Mouse (Mus musculus) limb, embryonic 12.5 days (tissue): ENCODE measurements around the gene Rab3c. TPM values are rescaled to one million over a fixed set of nuclear protein-coding genes. Genes with fewer than 3 reads are reported as not detected.
A peak's percentile ranks its signal among the peaks of the same experiment; 100 is the strongest.

ENCODE experiments used
- ATAC-seq: fragments of 200-750 bp; cut with Nextera tagmentation; 2 replicates; pipeline ENCODE4 v1.8.0; 2017; ENCODE audit warnings: low read depth, moderate TSS enrichment; ENCODE audit not compliant: insufficient number of reproducible peaks, insufficient read depth, low FRiP score, low TSS enrichment
- H3K27ac ChIP-seq: fragments of 300-500 bp; sonication (generic); 2 replicates; pipeline ENCODE4 v1.5.1; 2016; ENCODE audit warnings: mild to moderate bottlenecking, moderate library complexity
- H3K27me3 ChIP-seq: fragments of 300-500 bp; sonication (generic); 2 replicates; pipeline ENCODE4 v1.6.1; 2016; ENCODE audit warnings: mild to moderate bottlenecking, moderate library complexity
- H3K36me3 ChIP-seq: fragments of 300-500 bp; sonication (generic); 2 replicates; pipeline ENCODE4 v1.6.1; 2016; ENCODE audit warnings: mild to moderate bottlenecking, moderate library complexity
- H3K4me1 ChIP-seq: fragments of 300-500 bp; sonication (generic); replicated peaks from 2 replicates; pipeline ENCODE4 v1.6.1; 2016
- H3K4me2 ChIP-seq: fragments of 300-500 bp; sonication (generic); 2 replicates; pipeline ENCODE4 v1.6.1; 2016; ENCODE audit warnings: mild to moderate bottlenecking, moderate library complexity
- H3K4me3 ChIP-seq: fragments of 300-500 bp; sonication (generic); replicated peaks from 2 replicates; pipeline ENCODE4 v1.5.1; 2016; ENCODE audit warnings: mild to moderate bottlenecking
- H3K9ac ChIP-seq: fragments of 300-500 bp; sonication (generic); replicated peaks from 2 replicates; pipeline ENCODE4 v1.6.1; 2016; ENCODE audit warnings: mild to moderate bottlenecking, moderate library complexity
- H3K9me3 ChIP-seq: fragments of 300-500 bp; sonication (generic); 2 replicates; pipeline ENCODE4 v1.6.1; 2016; ENCODE audit warnings: mild to moderate bottlenecking, moderate library complexity
- WGBS: fragments of 180-500 bp; shearing (Covaris S2); methylation state at CpG from one replicate; pipeline ENCODE4 v1.1.7; 2016; 5-methylcytosine and 5-hydroxymethylcytosine counted together
- polyA plus RNA-seq: library from polyadenylated mRNA; unstranded; fragments of >200 nt; fragmentation: Nextera tagmentation; extraction: Ambion mirVana; gene quantifications from 2 replicates; pipeline ENCODE4 v1.2.1, GENCODE M21; 2016

Gene Rab3c
- polyA plus RNA-seq, 1 experiment from 2014 or later = 1.5 TPM

DNA sequence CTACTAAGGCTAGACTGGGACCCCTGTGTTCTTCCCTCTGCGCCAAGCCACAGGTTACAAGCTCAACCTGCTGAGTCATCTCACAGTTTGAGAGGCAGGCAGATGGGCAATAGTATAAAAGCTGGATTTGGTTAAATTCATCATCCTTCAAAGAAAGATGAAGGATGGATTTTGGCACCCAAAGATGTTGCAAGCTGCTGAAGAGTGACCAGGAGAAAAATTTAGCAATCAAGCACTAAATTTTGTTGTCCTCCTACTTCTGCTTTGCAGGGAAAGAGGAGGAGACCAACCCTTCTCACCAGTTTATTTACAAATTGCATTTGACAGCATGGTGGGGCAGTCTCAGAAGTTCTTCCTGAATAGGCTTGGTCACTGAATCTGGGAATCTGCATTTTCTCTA is 90.8 kb downstream of the Rab3c start:
- Histone ChIP-seq H3K9ac (no peak overlapping the region), H3K4me3 (no peak overlapping the region), H3K4me1 (peaks cover 2% of the 10 kb centered on the region; the same call in 1 of the 2 replicates), H3K4me2 (no peak overlapping the region), H3K27me3 (no peaks in the 10 kb centered on the region), H3K9me3 (0 out of 2 replicates have a peak, but pooled peaks cover 6% of the 10 kb centered on the region), H3K27ac (no peak overlapping the region), H3K36me3 (no peaks in the 10 kb centered on the region)
- ATAC-seq = no peak
- 48% methylated on average over 1 of the region's 1 CpGs for WGBS

DNA sequence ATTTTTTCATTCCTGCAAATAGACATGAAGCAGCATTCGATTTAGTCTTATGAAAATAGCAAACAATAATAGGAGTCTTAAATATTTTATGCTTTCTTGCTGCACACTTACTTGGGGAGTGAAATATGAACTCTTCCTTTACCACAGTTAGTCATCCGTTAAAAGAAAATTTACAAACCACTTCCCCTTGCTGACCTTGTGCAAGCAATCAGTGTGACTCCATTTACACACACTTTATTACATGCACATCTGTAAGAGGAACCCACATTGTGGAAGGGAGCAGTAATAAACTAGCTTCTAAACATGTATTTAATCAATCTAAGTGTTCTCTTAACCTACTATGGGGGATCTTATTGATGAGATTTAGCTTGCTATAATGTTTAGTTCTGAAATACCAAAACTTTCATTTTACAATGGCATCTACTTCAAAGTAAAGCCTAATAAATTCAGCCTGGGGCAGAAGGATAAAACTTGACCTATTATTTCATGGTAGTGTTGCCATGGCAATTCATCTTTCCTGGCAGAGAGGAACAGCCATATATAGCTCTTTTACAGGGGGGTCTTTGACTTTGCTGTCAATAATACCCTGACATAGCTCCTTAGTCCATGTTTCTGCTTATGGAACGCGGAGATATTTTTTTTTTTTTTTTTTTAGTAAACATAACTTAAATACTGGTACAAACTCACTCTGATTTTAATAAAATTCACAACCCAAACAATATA is 95.7 kb downstream of the Rab3c start:
- H3K27ac ChIP-seq = no peak overlapping the region
- H3K9ac ChIP-seq = no peak overlapping the region
- WGBS = 41% methylated on average over 4 of the region's 4 CpGs
- H3K9me3 ChIP-seq = 0 out of 2 replicates have a peak, but pooled peaks cover 6% of the 10 kb centered on the region
- no peaks in the 10 kb centered on the region for H3K27me3 ChIP-seq
- peaks cover 2% of the 10 kb centered on the region; the same call in 1 of the 2 replicates for H3K4me1 ChIP-seq
- no peak overlapping the region for H3K4me2 ChIP-seq
- peak; percentile 31; the same call in 1 of the 2 replicates for ATAC-seq
- H3K4me3 ChIP-seq = no peak overlapping the region
- no peaks in the 10 kb centered on the region for H3K36me3 ChIP-seq

DNA sequence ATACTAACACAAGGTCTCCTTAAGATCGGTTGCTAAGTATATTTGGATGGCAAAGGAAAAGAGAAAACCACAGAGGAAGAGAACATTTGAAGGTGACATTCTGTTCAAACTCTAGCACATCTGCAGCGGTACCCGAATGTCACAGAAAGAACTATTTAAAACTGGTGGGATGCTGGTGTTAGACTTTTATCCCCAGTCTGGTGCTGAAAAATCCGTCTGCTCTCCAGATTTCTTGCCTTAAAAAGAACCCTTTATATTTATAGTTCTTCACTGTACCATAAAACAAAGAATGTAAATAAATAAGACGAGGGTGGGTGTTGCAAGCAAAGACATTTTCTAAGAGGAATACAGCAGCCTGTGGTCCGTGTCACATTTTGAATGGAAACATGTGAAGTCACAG is 105.1 kb downstream of the Rab3c start:
- H3K9ac ChIP-seq = no peak overlapping the region
- no peaks in the 10 kb centered on the region for H3K9me3 ChIP-seq
- H3K4me3 ChIP-seq = no peak overlapping the region
- H3K4me1 ChIP-seq = no peaks in the 10 kb centered on the region
- ATAC-seq = no peak
- H3K4me2 ChIP-seq = no peak overlapping the region
- 67% methylated on average over 6 of the region's 6 CpGs for WGBS
- H3K27ac ChIP-seq = no peak overlapping the region
- H3K27me3 ChIP-seq = no peaks in the 10 kb centered on the region
- no peaks in the 10 kb centered on the region for H3K36me3 ChIP-seq

DNA sequence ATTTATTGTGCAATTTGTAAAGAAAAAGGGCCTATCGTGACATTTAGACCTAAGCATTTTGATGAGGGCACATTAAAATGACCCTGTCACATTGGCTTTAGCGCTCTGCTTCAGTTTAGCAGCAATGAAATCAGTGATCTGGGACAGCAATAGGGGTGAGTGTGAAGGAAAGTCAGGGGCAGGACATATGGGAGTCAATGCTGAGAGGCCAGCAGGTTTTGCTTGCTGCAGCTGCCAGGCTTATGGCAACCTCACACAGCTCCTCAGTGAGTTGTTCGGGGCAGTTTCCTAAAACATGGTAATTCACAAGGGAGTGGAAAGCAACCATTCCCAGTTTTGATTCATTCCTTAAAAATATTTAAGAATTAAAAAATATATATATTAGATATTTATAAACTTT is 111.1 kb downstream of the Rab3c start:
- no peak overlapping the region for H3K9ac ChIP-seq
- H3K4me1 ChIP-seq = no peaks in the 10 kb centered on the region
- no peaks in the 10 kb centered on the region for H3K36me3 ChIP-seq
- H3K27ac ChIP-seq = no peak overlapping the region
- no peak for ATAC-seq
- H3K4me3 ChIP-seq = no peak overlapping the region
- H3K27me3 ChIP-seq = no peaks in the 10 kb centered on the region
- no peaks in the 10 kb centered on the region for H3K9me3 ChIP-seq
- H3K4me2 ChIP-seq = no peak overlapping the region
- 84% methylated on average over 3 of the region's 3 CpGs for WGBS

DNA sequence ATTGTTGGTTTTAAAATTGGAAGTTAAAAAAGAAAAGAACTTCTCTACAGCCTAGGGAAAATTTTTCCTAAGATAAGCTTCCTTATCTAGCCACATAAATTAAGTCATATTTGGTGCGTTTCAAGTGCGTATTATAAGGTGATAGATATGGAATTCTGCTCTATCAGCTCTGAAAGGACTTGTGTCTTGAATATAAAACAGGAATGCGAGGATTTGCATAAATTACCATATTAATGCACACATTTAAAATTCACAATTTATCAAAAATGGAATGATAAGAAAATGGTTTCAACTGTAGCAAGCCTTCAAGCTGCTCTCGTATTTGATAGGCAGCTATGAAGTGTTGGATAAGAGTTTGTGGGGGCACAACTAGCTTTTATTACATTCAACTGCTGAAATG is 111.6 kb downstream of the Rab3c start:
- 81% methylated on average over 4 of the region's 4 CpGs for whole genome bisulfite sequencing
- Histone ChIP-seq H3K9ac (no peak overlapping the region), H3K4me2 (no peak overlapping the region), H3K27ac (no peak overlapping the region), H3K4me1 (no peaks in the 10 kb centered on the region), H3K36me3 (no peaks in the 10 kb centered on the region), H3K4me3 (no peak overlapping the region), H3K27me3 (no peaks in the 10 kb centered on the region), H3K9me3 (no peaks in the 10 kb centered on the region)
- no peak for ATAC-seq

DNA sequence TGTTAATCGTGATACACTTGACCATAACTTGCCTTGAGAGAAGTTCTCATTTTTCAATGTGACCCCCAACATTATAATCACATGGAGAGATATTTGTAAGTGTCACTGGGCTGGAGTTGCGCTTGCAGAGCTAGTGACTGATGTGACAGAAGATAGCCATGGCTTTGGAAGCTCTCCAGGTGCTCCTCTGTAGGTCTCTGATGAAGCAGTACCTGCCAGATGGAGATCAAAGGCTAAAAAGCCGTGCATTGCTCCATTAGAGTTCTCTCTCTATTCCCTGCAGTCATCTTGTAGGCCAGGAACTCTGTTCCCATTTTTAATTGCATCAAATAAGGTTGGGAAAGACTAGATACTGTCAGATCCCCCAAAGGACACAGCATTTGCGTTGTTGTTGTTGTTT is 112.2 kb downstream of the Rab3c start:
- Histone ChIP-seq H3K4me3 (no peak overlapping the region), H3K36me3 (no peaks in the 10 kb centered on the region), H3K9me3 (no peaks in the 10 kb centered on the region), H3K27me3 (no peaks in the 10 kb centered on the region), H3K4me2 (no peak overlapping the region), H3K9ac (no peak overlapping the region), H3K4me1 (no peaks in the 10 kb centered on the region), H3K27ac (no peak overlapping the region)
- no peak for ATAC-seq
- 85% methylated on average over 4 of the region's 4 CpGs for WGBS

DNA sequence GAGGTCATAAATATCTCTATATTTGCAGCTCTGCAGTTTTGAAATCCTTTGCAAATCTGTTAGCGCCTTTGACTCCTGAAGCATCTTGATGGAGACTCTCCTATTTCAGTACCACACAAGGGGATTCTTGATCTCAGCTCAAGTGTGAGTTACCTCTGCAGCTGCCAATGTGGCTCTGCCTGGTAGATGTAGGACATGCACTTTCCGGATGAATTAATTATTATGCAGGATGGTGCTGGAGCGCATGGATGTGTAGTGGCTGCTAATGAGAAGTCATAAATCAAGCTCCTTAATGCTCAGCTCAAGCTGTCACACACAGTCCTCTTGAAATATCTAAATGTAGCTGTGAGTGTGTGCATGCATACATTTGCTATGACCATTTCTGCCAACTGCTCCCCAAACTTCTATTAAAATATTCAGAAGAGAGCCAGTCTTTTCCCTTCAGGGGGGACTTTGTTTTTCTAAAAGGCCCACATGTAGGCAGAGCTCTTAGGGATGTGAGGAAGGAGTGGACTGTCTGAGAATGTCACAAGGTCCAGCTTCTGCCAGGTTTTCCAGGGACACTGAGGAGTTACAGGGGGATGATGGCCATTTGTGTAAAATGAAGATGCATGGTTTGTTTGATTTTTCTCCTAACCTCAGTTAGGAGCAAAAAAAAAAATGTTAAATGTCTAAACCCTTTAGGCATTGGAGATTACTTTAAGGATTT is 114.0 kb downstream of the Rab3c start:
- H3K27me3 ChIP-seq = no peaks in the 10 kb centered on the region
- no peak for ATAC-seq
- H3K36me3 ChIP-seq = no peaks in the 10 kb centered on the region
- no peak overlapping the region for H3K27ac ChIP-seq
- no peak overlapping the region for H3K4me3 ChIP-seq
- H3K9ac ChIP-seq = no peak overlapping the region
- no peaks in the 10 kb centered on the region for H3K9me3 ChIP-seq
- WGBS = 71% methylated on average over 3 of the region's 3 CpGs
- H3K4me2 ChIP-seq = no peak overlapping the region
- no peaks in the 10 kb centered on the region for H3K4me1 ChIP-seq

DNA sequence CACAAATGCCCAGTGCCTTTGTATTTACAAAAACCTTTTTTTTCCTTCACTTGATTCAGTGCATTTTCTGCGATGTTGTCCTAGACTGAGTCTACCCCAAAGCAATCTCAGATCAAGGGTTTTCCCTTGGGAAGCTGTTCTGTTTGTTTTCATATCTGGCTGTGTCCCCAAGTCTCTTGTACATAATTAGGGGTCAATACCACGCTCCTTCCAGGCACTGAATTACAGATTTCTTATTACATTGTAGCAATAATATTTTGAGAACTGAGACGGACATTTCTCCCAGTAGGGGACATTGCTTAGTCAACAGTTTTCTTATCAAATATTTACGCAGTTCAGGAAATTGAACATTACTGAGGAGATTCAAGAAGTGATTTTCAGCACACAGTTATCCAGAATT is 120.8 kb downstream of the Rab3c start:
- Histone ChIP-seq H3K27me3 (0 out of 2 replicates have a peak, but pooled peaks cover 5% of the 10 kb centered on the region), H3K36me3 (no peaks in the 10 kb centered on the region), H3K27ac (no peak overlapping the region), H3K9me3 (no peaks in the 10 kb centered on the region), H3K4me3 (no peak overlapping the region), H3K4me1 (peaks cover 6% of the 10 kb centered on the region; the same call in 1 of the 2 replicates), H3K4me2 (no peak overlapping the region), H3K9ac (no peak overlapping the region)
- 79% methylated on average over 4 of the region's 4 CpGs for WGBS
- ATAC-seq = no peak

DNA sequence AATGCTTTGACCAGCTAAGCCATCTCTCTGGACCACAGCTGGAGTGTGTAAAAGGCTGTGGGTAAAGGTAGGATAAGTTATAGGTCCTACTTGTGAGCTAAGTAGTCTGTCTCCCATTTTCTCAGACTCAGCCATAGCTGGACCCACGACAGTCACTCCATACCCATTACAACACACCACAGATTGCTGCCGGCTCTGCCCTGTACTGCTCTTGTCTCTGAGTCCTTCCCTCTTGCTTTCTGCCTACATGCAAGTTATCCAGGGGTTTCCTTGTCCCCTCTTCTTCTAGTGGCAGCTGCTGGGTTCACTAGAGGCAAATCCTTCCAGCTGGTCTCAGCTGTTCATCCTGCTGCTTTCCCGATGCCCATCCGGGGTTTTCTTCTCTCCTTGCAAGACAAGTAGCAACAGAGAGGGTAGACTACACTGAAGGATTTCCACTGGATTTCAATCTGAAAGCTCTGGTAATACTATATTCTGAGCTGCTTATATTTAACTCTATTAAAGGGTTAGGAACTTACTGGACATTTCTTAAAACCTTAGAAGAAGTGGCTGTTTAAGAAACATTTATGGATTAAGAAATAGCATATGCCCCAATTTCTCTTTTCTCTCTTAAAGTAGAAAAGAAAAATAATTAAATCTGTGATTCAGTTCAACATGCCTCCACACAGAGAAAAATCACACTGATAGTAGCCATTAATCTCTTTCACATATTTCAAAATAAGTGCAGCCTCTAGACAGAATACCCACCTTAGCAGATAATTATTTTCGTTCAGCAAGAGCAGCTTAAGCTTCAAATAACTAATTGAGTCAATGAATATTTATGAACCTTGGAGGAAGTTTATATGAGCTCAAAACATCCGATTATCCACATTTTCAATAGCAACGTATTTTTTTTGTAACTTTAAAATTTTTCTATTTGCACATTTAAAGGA is 121.9 kb downstream of the Rab3c start:
- Histone ChIP-seq H3K4me2 (no peak overlapping the region), H3K36me3 (no peaks in the 10 kb centered on the region), H3K27ac (no peak overlapping the region), H3K27me3 (0 out of 2 replicates have a peak, but pooled peaks cover 5% of the 10 kb centered on the region), H3K4me1 (peaks cover 6% of the 10 kb centered on the region; the same call in 1 of the 2 replicates), H3K9me3 (no peaks in the 10 kb centered on the region), H3K4me3 (no peak overlapping the region), H3K9ac (no peak overlapping the region)
- 78% methylated on average over 7 of the region's 7 CpGs for WGBS
- no peak; the same call in 1 of the 2 replicates for ATAC-seq

DNA sequence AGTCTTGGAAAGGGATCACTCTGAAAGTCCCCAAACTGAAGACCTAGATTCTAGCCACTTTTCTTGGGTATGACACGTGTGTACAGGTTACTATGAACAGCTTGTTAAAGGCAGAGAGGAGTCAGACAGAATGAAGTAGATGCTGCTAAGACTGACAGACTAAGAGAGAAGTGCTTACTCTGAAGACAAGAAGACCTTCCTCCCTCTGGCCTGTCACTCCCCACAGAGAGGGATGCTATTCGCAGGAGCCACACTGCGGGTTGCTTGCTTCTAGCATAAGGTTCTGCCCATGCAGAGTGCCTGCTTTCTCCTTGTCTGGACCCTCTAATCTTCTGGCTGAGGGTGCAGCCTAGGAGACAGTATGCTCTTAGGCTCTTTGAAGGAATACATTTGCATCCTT is 135.3 kb downstream of the Rab3c start:
- ATAC-seq = no peak
- no peaks in the 10 kb centered on the region; the same call in 1 of the 2 replicates for H3K27me3 ChIP-seq
- WGBS = 65% methylated on average over 3 of the region's 3 CpGs
- H3K4me1 ChIP-seq = no peaks in the 10 kb centered on the region
- no peak overlapping the region for H3K9ac ChIP-seq
- H3K27ac ChIP-seq = no peak overlapping the region
- H3K4me3 ChIP-seq = no peak overlapping the region
- no peak overlapping the region for H3K4me2 ChIP-seq
- H3K36me3 ChIP-seq = no peaks in the 10 kb centered on the region
- no peaks in the 10 kb centered on the region for H3K9me3 ChIP-seq

DNA sequence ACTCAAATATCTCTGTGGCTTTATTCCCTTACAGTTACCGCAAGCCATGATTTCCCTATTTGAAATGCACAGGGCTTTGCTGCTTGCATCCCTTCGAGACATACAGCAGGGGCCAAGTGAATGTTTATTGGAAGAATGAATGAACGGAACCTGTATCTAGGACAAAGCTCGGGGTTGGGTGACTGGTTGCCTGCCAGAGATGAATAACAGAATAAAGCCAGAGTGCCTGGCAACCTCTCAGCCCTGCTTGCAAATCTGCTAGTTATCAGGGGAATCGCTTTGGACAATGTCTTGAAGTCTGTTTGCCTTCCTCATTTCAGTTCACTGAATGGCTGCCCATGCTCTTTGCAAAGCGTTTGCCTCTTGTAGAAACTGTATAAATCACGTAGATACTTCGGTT is 135.8 kb downstream of the Rab3c start:
- Histone ChIP-seq H3K27ac (no peak overlapping the region), H3K4me2 (no peak overlapping the region), H3K4me3 (no peak overlapping the region), H3K36me3 (no peaks in the 10 kb centered on the region), H3K9me3 (no peaks in the 10 kb centered on the region), H3K9ac (no peak overlapping the region), H3K4me1 (no peaks in the 10 kb centered on the region), H3K27me3 (no peaks in the 10 kb centered on the region; the same call in 1 of the 2 replicates)
- no peak for ATAC-seq
- 85% methylated on average over 8 of the region's 8 CpGs for WGBS
